Mouse (Mus musculus) neutrophil, adult 5-6 weeks (primary cell): ENCODE data around the gene 4930415O20Rik. TPM values are rescaled to one million over a fixed set of nuclear protein-coding genes. Genes with fewer than 3 reads are reported as not detected.

Experiments
- total RNA-seq: library from RNA; stranded (forward); fragments of 200-1000 nt; gene quantifications from 2 replicates; pipeline ENCODE4 v1.2.3, GENCODE M21; 2017

The 4930415O20Rik gene
- total RNA-seq, 1 experiment from 2014 or later = not detected

Other genes starting within 250 kb of the 4930415O20Rik start
- gene Olfr284, start 230.0 kb upstream of the 4930415O20Rik start, total RNA-seq = not detected in 2 replicates
- gene Olfr283, start 190.1 kb upstream of the 4930415O20Rik start, total RNA-seq = not detected in 2 replicates
- not detected in 2 replicates for gene Olfr282, start 139.8 kb upstream of the 4930415O20Rik start, total RNA-seq
- gene Olfr281, start 118.4 kb upstream of the 4930415O20Rik start, total RNA-seq = 0.12 TPM in 1 of 2 replicates, not detected in the other
- gene OR5BS1P, start 101.1 kb upstream of the 4930415O20Rik start, total RNA-seq = not detected in 2 replicates
- not detected in 2 replicates for gene Lalba, start 88.3 kb upstream of the 4930415O20Rik start, total RNA-seq
- gene Olfr279, start 78.6 kb upstream of the 4930415O20Rik start, total RNA-seq = not detected in 2 replicates
- gene Kansl2, start 36.7 kb upstream of the 4930415O20Rik start, total RNA-seq = 39.3 and 42.1 TPM in 2 replicates
- 105 and 123 TPM in 2 replicates for gene Ccnt1, start 81 bp upstream of the 4930415O20Rik start, total RNA-seq
- gene Adcy6, start 39.1 kb downstream of the 4930415O20Rik start, total RNA-seq = 2.0 and 2.8 TPM in 2 replicates
- gene Cacnb3, start 59.8 kb downstream of the 4930415O20Rik start, total RNA-seq = not detected in 2 replicates
- gene Ddx23, start 91.9 kb downstream of the 4930415O20Rik start, total RNA-seq = 109 and 114 TPM in 2 replicates
- 13.8 and 16.5 TPM in 2 replicates for gene Rnd1, start 106.5 kb downstream of the 4930415O20Rik start, total RNA-seq
- gene Ccdc65, start 137.2 kb downstream of the 4930415O20Rik start, total RNA-seq = not detected in 2 replicates
- 5.6 and 10.9 TPM in 2 replicates for gene Fkbp11, start 157.2 kb downstream of the 4930415O20Rik start, total RNA-seq
- 53.5 and 60.3 TPM in 2 replicates for gene Arf3, start 192.2 kb downstream of the 4930415O20Rik start, total RNA-seq
- gene Wnt10b, start 207.1 kb downstream of the 4930415O20Rik start, total RNA-seq = 0.58 and 0.74 TPM in 2 replicates
- not detected in 2 replicates for gene Wnt1, start 218.9 kb downstream of the 4930415O20Rik start, total RNA-seq
- gene Ddn, start 238.5 kb downstream of the 4930415O20Rik start, total RNA-seq = 0.12 and 0.25 TPM in 2 replicates